In the genomic region with DNA sequence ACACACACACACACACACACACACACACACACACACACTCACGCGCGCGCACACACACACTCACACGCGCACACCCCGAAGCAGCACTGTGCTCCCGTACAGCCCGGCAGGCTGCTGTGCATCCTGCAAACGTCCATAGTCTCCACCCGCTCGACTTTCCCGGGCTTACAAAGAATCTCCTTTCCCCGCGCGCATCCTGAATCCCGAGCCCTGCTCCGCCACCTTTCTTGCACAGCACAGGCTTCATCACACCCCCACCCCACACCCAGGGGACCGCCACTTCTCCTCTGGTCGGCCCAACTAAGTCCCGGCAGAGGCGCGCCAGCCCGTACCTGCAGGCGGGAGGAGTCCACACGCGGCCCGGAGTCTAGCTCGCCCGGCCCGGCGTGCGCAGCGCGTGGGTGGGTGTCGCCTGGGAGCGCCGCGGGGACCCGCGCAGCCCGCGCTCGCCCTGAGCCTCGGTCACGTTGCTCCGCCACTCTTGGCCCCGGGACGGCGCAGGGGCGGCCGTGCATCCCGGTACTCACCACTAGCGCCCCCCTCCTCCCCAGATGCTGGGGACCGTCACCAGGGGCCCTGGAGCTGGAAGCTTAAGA, we compare ENCODE assay signal across 8 mouse cellular contexts.
DNase-seq lines count a peak whose midpoint lies in the region; ATAC-seq and TF ChIP-seq lines count a peak whose summit lies in the region.

No protein-coding gene starts in this region.

- intact Hi-C loops in left cerebral cortex, postnatal 25 days (cut with DNase I), result loop anchor here (5.0 to 10.0 kb wide), 3 partner anchors 243 to 331 kb away; a partner anchor contains a TSS

- no peaks in the 10 kb centered on the region for H3K4me1 ChIP-seq in lung, embryonic 14.5 days (ENCODE audit: insufficient read depth)
- H3K4me1 ChIP-seq in hindbrain, embryonic 14.5 days (replicated peaks; ENCODE audit: control insufficient read depth, insufficient read depth, low read length), result peaks cover 18% of the 10 kb centered on the region

- no peaks in the 10 kb centered on the region for H3K9me3 ChIP-seq in lung, embryonic 14.5 days (ENCODE audit: low read depth, low read length)
- no peaks in the 10 kb centered on the region for H3K9me3 ChIP-seq in hindbrain, embryonic 14.5 days (ENCODE audit: control insufficient read depth, low read length)

- no peaks in the 10 kb centered on the region; the same call in 1 of the 2 replicates for H3K27me3 ChIP-seq in lung, embryonic 14.5 days (ENCODE audit: insufficient read depth, low read length)
- H3K27me3 ChIP-seq in hindbrain, embryonic 14.5 days (ENCODE audit: control insufficient read depth, insufficient read depth, low read length), result no peaks in the 10 kb centered on the region
- H3K27me3 ChIP-seq in myocyte (ENCODE audit: control insufficient read depth, insufficient read depth, insufficient read length), result no peaks in the 10 kb centered on the region

- peak overlapping the region; percentile 77 for H3K27ac ChIP-seq in lung, embryonic 14.5 days (ENCODE audit: low read depth)
- peak overlapping the region; percentile 95 for H3K27ac ChIP-seq in hindbrain, embryonic 14.5 days

- DNase-seq in lung, embryonic 14.5 days, result peak; percentile 74
- no peak for DNase-seq in lung, postnatal 25 days (ENCODE audit: low spot score)
- peak; percentile 60 to 65 for DNase-seq in cerebellum, postnatal 25 days
- peak; percentile 64 to 66 for DNase-seq in frontal cortex, postnatal 36 days (ENCODE audit: low spot score in 2 of 2)
- DNase-seq in hindbrain, embryonic 14.5 days (ENCODE audit: low spot score), result peak; percentile 59
- DNase-seq in left cerebral cortex, postnatal 25 days (ENCODE audit: low spot score in 2 of 2), result peak; percentile 66
- peak; percentile 9 to 12 for DNase-seq in urinary bladder, postnatal 36 days (ENCODE audit: low spot score in 2 of 2)

- no peaks in the 10 kb centered on the region for H3K36me3 ChIP-seq in lung, embryonic 14.5 days (ENCODE audit: insufficient read depth)
- H3K36me3 ChIP-seq in hindbrain, embryonic 14.5 days (replicated peaks; ENCODE audit: control insufficient read depth, insufficient read depth), result no peaks in the 10 kb centered on the region
- H3K36me3 ChIP-seq in myocyte (ENCODE audit: control insufficient read depth, insufficient read depth), result no peaks in the 10 kb centered on the region

- peak overlapping the region; percentile 72 for H3K4me3 ChIP-seq in lung, embryonic 14.5 days (ENCODE audit: low read depth, low read length)
- H3K4me3 ChIP-seq in hindbrain, embryonic 14.5 days (replicated peaks; ENCODE audit: low read length), result peak overlapping the region; percentile 79
- peak overlapping the region; percentile 30 for H3K4me3 ChIP-seq in myocyte

- no peak for TF ChIP-seq POLR2A in myocyte (IDR thresholded peaks at IDR 0.05; ENCODE audit: insufficient read length, low read depth)

- peak overlapping the region; percentile 95 for H3K4me2 ChIP-seq in lung, embryonic 14.5 days
- peak overlapping the region; percentile 89 for H3K4me2 ChIP-seq in hindbrain, embryonic 14.5 days (replicated peaks)
- H3K4me2 ChIP-seq in myocyte (ENCODE audit: low read depth), result peak overlapping the region; percentile 59

- peak overlapping the region; percentile 64 for H3K9ac ChIP-seq in lung, embryonic 14.5 days
- peak overlapping the region; percentile 84 for H3K9ac ChIP-seq in hindbrain, embryonic 14.5 days

- H3K79me2 ChIP-seq in myocyte (ENCODE audit: control insufficient read depth, insufficient read depth), result peaks cover 15% of the 10 kb centered on the region

- TF ChIP-seq CTCF in lung, embryonic 14.5 days (IDR thresholded peaks at IDR 0.05; ENCODE audit: low read depth), result no peak; the same call in 1 of the 2 replicates

- under 1% methylated on average over 48 of the region's 55 CpGs for WGBS in lung, embryonic 14.5 days
- 0% methylated on average over 53 of the region's 55 CpGs for WGBS in hindbrain, embryonic 14.5 days

- peak overlapping the region; percentile 59 for H3ac ChIP-seq in myocyte (ENCODE audit: control insufficient read depth, insufficient read length)

- peak; percentile 87 for ATAC-seq in lung, embryonic 14.5 days (ENCODE audit: insufficient read depth)
- ATAC-seq in hindbrain, embryonic 14.5 days (ENCODE audit: low FRiP score), result peak; percentile 85

TF ChIP-seq in myocyte, 11 proteins besides CTCF, POLR2A, EP300 and RAD21:
- TF ChIP-seq USF1 (IDR thresholded peaks at IDR 0.05; ENCODE audit: low read depth), result no peak
- no peak for TF ChIP-seq SRF (IDR thresholded peaks at IDR 0.05; ENCODE audit: control insufficient read depth, insufficient read length, low read depth)
- TF ChIP-seq MYOG (IDR thresholded peaks at IDR 0.05; ENCODE audit: control insufficient read depth in 1 of 3, insufficient read depth in 1 of 3, insufficient read length in 2 of 3, low read depth in 2 of 3), result peak in 1 of 3 experiments; percentile 47
- TF ChIP-seq REST (IDR thresholded peaks at IDR 0.05; ENCODE audit: insufficient read depth, insufficient read length), result no peak
- TF ChIP-seq POLR2AphosphoS2 (IDR thresholded peaks at IDR 0.05; ENCODE audit: insufficient read length, low read depth), result no peak
- no peak for TF ChIP-seq TCF12 (IDR thresholded peaks at IDR 0.05; ENCODE audit: insufficient read depth, poor library complexity, severe bottlenecking)
- TF ChIP-seq E2F4 (IDR thresholded peaks at IDR 0.05; ENCODE audit: insufficient read depth), result no peak
- no peak for TF ChIP-seq TCF3 (IDR thresholded peaks at IDR 0.05; ENCODE audit: insufficient read length, low read depth)
- no peak for TF ChIP-seq CEBPB (IDR thresholded peaks at IDR 0.05; ENCODE audit: insufficient read depth, poor library complexity, severe bottlenecking)
- no peak for TF ChIP-seq MAX (IDR thresholded peaks at IDR 0.05; ENCODE audit: low read depth)
- TF ChIP-seq MYOD1 (IDR thresholded peaks at IDR 0.05; ENCODE audit: control insufficient read depth in 1 of 3, insufficient read length in 2 of 3, low read depth in 2 of 3), result peak in 1 of 3 experiments; percentile 26
